Mouse (Mus musculus) stomach, embryonic 16.5 days (tissue): ENCODE measurements at regions not wholly inside any gene's neighbourhood (a gene's known extent, or its start where the extent isn't known, plus 50 kb on each side); places are given as distances from the start of the nearest gene placed in this dataset.
A peak's percentile ranks its signal among the peaks of the same experiment; 100 is the strongest.

Experiments
- ATAC-seq: fragments of 200-750 bp; cut with Nextera tagmentation; 2 replicates; pipeline ENCODE4 v1.8.0; 2017; ENCODE audit warnings: moderate number of reproducible peaks, moderate TSS enrichment; ENCODE audit not compliant: insufficient read depth, low FRiP score
- H3K27ac ChIP-seq: fragments of 300-500 bp; sonication (generic); 2 replicates; pipeline ENCODE4 v1.5.1; 2014; ENCODE audit warnings: low read length
- H3K27me3 ChIP-seq: fragments of 300-500 bp; sonication (generic); 2 replicates; pipeline ENCODE4 v1.6.1; 2014; ENCODE audit warnings: low read length, control low read depth, mixed read lengths; ENCODE audit not compliant: control insufficient read depth, insufficient read depth
- H3K36me3 ChIP-seq: fragments of 300-500 bp; sonication (generic); 2 replicates; pipeline ENCODE4 v1.6.1; 2014; ENCODE audit warnings: low read length; ENCODE audit not compliant: control insufficient read depth, insufficient read depth
- H3K4me1 ChIP-seq: fragments of 300-500 bp; sonication (generic); 2 replicates; pipeline ENCODE4 v1.6.1; 2014; ENCODE audit warnings: low read length, control low read depth, mixed read lengths; ENCODE audit not compliant: control insufficient read depth, insufficient read depth
- H3K4me2 ChIP-seq: fragments of 300-500 bp; sonication (generic); 2 replicates; pipeline ENCODE4 v1.6.1; 2014; ENCODE audit warnings: low read depth, low read length, mixed read lengths
- H3K4me3 ChIP-seq: fragments of 300-500 bp; sonication (generic); replicated peaks from 2 replicates; pipeline ENCODE4 v1.5.1; 2014; ENCODE audit warnings: mild to moderate bottlenecking, low read length
- H3K9ac ChIP-seq: fragments of 300-500 bp; sonication (generic); 2 replicates; pipeline ENCODE4 v1.6.1; 2014; ENCODE audit warnings: low read length
- H3K9me3 ChIP-seq: fragments of 300-500 bp; sonication (generic); replicated peaks from 2 replicates; pipeline ENCODE4 v1.6.1; 2016; ENCODE audit warnings: low read length, control low read depth; ENCODE audit not compliant: control insufficient read depth
- WGBS: fragments of 180-500 bp; shearing (Covaris S2); extraction: QIAGEN DNeasy Blood & Tissue Kit; methylation state at CpG from one replicate; pipeline ENCODE4 v1.1.7; 2014; 5-methylcytosine and 5-hydroxymethylcytosine counted together

DNA sequence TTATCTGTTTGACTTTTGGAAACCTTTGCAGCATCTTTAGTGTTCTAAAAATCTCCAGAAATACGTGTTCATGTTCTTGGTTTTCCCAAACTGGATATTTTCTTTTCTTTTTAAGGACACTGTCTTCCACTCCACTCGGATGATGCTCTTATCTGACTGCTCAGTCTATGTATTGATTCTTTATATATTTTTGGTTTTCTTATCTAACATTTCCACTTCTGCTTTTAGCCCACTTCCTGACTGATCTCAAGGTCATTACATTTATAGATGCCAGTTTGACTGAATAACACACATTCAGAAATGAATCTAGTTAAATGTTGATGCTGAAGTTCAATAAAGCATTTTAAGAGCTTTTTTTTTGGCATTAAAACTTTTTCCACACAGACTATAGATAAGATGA lies 265.3 kb downstream of the Rpl36a-ps1 start:
- Histone ChIP-seq H3K4me2 (no peak overlapping the region), H3K9me3 (no peaks in the 10 kb centered on the region), H3K4me3 (no peak overlapping the region), H3K9ac (no peak overlapping the region), H3K36me3 (no peaks in the 10 kb centered on the region), H3K27ac (no peak overlapping the region), H3K27me3 (no peaks in the 10 kb centered on the region), H3K4me1 (no peaks in the 10 kb centered on the region)
- no peak for ATAC-seq
- 59% methylated on average over 2 of the region's 2 CpGs for WGBS

- Histone ChIP-seq H3K4me2 (no peak overlapping the region), H3K4me1 (no peaks in the 10 kb centered on the region), H3K36me3 (no peaks in the 10 kb centered on the region), H3K27me3 (no peaks in the 10 kb centered on the region), H3K9me3 (no peaks in the 10 kb centered on the region), H3K9ac (no peak overlapping the region), H3K4me3 (no peak overlapping the region), H3K27ac (no peak overlapping the region)
- no peak for ATAC-seq
- 64% methylated on average over 9 of the region's 9 CpGs for WGBS
Measured at GRCm38 (mm10) chr14:98722481-98722880, 271.6 kb downstream of the Rpl36a-ps1 start.

DNA sequence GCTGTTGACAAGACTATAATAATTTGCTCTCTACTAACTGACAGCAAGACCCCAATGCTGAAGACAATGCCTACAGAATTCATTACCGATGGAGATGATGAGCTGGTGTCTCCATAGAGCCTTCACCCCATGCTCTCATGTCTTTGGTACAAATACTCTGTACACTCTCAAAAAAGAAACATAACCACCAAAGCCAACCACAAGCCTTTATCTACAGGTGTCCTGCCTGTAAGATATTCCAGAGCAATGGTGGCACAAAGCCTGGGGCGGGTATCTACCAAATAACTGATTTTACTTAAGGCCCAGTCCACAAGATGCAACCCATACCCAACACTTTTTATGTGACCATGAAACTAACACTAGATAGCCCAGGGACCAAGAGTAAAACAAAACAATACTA lies 273.1 kb downstream of the Rpl36a-ps1 start:
- Histone ChIP-seq H3K9ac (no peak overlapping the region), H3K4me1 (no peaks in the 10 kb centered on the region), H3K4me2 (no peak overlapping the region), H3K27ac (no peak overlapping the region), H3K27me3 (no peaks in the 10 kb centered on the region), H3K36me3 (no peaks in the 10 kb centered on the region), H3K9me3 (no peaks in the 10 kb centered on the region), H3K4me3 (no peak overlapping the region)
- WGBS: 93% methylated on average over 2 of the region's 2 CpGs
- ATAC-seq: no peak

GRCm38 (mm10) chr14:98708045-98708444 lies 286.1 kb downstream of the Rpl36a-ps1 start:
- 52% methylated on average over 2 of the region's 2 CpGs for WGBS
- H3K27me3 ChIP-seq: no peaks in the 10 kb centered on the region

DNA sequence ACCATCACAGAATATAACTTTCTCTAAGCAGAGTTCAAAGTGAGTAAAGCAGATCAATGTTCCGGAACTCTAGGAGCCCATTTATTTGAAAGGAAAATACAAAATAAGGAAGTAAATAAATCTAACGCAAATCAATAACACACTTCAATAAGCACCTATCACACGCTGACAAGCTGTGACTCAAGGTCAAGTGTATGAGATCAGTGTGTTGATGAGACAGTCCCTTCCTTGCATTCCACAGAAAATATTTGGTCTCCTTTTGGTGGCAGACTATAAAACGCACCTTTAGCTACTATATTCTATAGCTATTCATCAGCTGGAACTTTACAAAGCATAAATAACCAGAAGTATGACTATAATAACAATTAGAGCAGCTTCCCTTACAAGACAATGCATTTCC lies 286.5 kb downstream of the Rpl36a-ps1 start:
- H3K4me3 ChIP-seq: no peak overlapping the region
- no peaks in the 10 kb centered on the region for H3K4me1 ChIP-seq
- WGBS: 68% methylated on average over 4 of the region's 4 CpGs
- ATAC-seq: no peak
- H3K27ac ChIP-seq: no peak overlapping the region
- no peaks in the 10 kb centered on the region for H3K9me3 ChIP-seq
- H3K27me3 ChIP-seq: no peaks in the 10 kb centered on the region
- H3K4me2 ChIP-seq: no peak overlapping the region
- H3K36me3 ChIP-seq: no peaks in the 10 kb centered on the region
- H3K9ac ChIP-seq: no peak overlapping the region

More at GRCm38 (mm10) chr14:98708045-98708444, 286.1 kb downstream of the Rpl36a-ps1 start:
- Histone ChIP-seq H3K36me3 (no peaks in the 10 kb centered on the region), H3K9me3 (no peaks in the 10 kb centered on the region), H3K4me2 (no peak overlapping the region), H3K27ac (no peak overlapping the region), H3K4me3 (no peak overlapping the region), H3K9ac (no peak overlapping the region), H3K4me1 (no peaks in the 10 kb centered on the region)
- no peak for ATAC-seq

DNA sequence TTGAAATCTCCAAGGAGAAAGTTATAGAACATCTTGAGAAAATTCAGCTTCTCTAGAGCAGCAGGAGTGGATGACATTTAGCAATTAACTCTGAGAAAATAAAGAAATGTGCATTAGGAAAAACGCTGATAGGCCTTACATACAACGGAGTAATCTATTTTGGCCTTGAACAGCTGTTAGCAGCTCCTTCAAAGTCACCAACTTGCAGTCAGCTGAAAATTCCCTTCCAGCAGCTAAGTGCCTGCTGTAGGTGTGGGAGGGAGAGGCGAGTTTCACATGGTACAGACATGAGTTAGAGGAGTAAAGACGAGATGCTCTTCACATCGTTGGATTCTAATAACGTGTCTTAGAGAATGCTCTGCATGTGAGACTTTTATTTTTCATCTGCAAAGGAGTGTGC lies 290.8 kb downstream of the Rpl36a-ps1 start:
- no peak overlapping the region for H3K4me2 ChIP-seq
- WGBS: 71% methylated on average over 6 of the region's 6 CpGs
- H3K9me3 ChIP-seq: no peaks in the 10 kb centered on the region
- no peak for ATAC-seq
- no peak overlapping the region for H3K4me3 ChIP-seq
- no peaks in the 10 kb centered on the region for H3K27me3 ChIP-seq
- no peak overlapping the region for H3K27ac ChIP-seq
- no peak overlapping the region for H3K9ac ChIP-seq
- no peaks in the 10 kb centered on the region for H3K4me1 ChIP-seq
- H3K36me3 ChIP-seq: no peaks in the 10 kb centered on the region

- Histone ChIP-seq H3K4me2 (no peak overlapping the region), H3K4me3 (no peak overlapping the region), H3K27ac (no peak overlapping the region), H3K36me3 (no peaks in the 10 kb centered on the region), H3K9me3 (no peaks in the 10 kb centered on the region), H3K9ac (no peak overlapping the region), H3K27me3 (no peaks in the 10 kb centered on the region), H3K4me1 (no peaks in the 10 kb centered on the region)
- 81% methylated on average over 4 of the region's 4 CpGs for WGBS
- ATAC-seq: no peak
Measured at GRCm38 (mm10) chr14:98656533-98656932, 337.6 kb downstream of the Rpl36a-ps1 start.

- H3K36me3 ChIP-seq: no peaks in the 10 kb centered on the region
- no peak overlapping the region for H3K9ac ChIP-seq
- H3K27ac ChIP-seq: no peak overlapping the region
- no peaks in the 10 kb centered on the region for H3K27me3 ChIP-seq
- ATAC-seq: peak; percentile 79
- WGBS: 63% methylated on average over 6 of the region's 6 CpGs
- no peak overlapping the region for H3K4me2 ChIP-seq
- no peak overlapping the region for H3K4me3 ChIP-seq
- H3K9me3 ChIP-seq: no peaks in the 10 kb centered on the region
- H3K4me1 ChIP-seq: no peaks in the 10 kb centered on the region
Measured at GRCm38 (mm10) chr14:98654191-98654809, 339.8 kb downstream of the Rpl36a-ps1 start.

DNA sequence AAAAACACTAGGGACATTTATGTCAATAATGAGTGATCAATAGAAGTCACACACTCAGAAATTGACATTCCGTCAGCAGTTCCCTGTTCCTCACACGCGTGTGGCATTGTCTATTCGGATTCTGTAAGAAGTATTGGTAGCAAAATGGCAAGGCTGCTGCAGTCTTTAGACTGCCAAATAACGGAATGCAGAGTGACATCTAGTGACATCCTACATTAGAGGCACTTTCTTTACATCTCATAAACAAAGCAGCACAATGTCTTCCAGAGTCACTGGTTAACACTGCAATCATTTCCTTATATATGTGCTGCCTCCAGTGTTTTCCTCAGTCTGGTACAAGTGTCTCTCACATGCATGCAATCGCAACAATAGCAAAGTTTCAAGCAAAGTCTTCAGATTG lies 342.9 kb downstream of the Rpl36a-ps1 start:
- no peaks in the 10 kb centered on the region for H3K4me1 ChIP-seq
- H3K4me2 ChIP-seq: no peak overlapping the region
- H3K4me3 ChIP-seq: no peak overlapping the region
- no peak for ATAC-seq
- no peak overlapping the region for H3K9ac ChIP-seq
- H3K27me3 ChIP-seq: no peaks in the 10 kb centered on the region
- H3K36me3 ChIP-seq: no peaks in the 10 kb centered on the region
- H3K27ac ChIP-seq: no peak overlapping the region
- no peaks in the 10 kb centered on the region for H3K9me3 ChIP-seq
- WGBS: 82% methylated on average over 6 of the region's 6 CpGs

DNA sequence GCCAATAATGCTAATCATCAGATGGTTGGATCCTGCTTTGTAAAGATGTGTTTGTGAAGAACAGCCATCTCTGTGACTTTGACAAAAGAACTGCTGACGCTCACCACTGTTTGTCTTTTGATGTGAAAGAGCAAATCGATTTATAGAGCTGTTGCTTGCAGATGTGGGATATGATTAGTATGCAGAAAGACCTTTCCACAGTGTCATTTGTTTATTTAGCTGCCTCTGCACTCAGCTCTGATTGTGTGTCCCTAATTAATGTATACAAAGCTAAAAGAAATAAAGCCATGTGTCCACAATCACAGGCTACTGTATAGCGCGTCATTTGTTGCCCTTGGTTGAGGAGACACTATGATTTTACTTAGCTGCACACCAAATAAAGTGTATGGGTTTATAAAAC lies 343.6 kb downstream of the Rpl36a-ps1 start:
- no peaks in the 10 kb centered on the region for H3K27me3 ChIP-seq
- no peak overlapping the region for H3K9ac ChIP-seq
- WGBS: 61% methylated on average over 4 of the region's 4 CpGs
- H3K4me3 ChIP-seq: no peak overlapping the region
- no peak overlapping the region for H3K4me2 ChIP-seq
- no peaks in the 10 kb centered on the region for H3K36me3 ChIP-seq
- no peaks in the 10 kb centered on the region for H3K9me3 ChIP-seq
- no peak for ATAC-seq
- H3K27ac ChIP-seq: no peak overlapping the region
- no peaks in the 10 kb centered on the region for H3K4me1 ChIP-seq
